Mouse (Mus musculus) layer of hippocampus, postnatal 10 days (tissue): Measurements from ENCODE around the gene Entpd5. TPM values are rescaled to one million over a fixed set of nuclear protein-coding genes. Genes with fewer than 3 reads are reported as not detected.

Experiments used
- DNase-seq, 2 experiments: peaks; one replicate each; pipeline ENCODE4 v3.0.0; 2021; ENCODE audit warnings: low spot score in 2 of 2
- total RNA-seq, 2 experiments: library from RNA; stranded (reverse); gene quantifications; 2 replicates each; pipeline ENCODE4 v1.2.3; 2021

The Entpd5 gene
- total RNA-seq, 2 experiments from 2014 or later, result 22.0 to 25.1 TPM

DNA sequence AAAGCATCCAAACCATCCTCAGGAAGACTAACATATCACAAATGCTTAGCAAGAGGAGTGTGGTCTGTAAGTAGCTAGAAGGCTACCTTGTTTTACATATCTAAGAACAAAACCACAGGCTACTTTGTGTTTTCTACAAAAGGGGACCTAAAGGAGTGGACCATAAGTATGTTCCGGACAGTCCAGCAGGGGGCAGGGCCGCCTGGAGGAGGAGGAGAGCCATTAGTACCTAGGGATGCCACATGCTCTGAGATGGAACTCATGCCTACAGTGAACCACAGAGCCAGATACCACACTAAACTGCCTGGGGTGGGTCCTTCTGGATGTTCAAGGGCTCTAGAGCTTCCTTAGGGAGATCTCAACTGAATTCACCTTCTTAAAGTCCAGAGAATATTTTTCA, 61.6 kb downstream of the Entpd5 start:
- no peak for DNase-seq

DNA sequence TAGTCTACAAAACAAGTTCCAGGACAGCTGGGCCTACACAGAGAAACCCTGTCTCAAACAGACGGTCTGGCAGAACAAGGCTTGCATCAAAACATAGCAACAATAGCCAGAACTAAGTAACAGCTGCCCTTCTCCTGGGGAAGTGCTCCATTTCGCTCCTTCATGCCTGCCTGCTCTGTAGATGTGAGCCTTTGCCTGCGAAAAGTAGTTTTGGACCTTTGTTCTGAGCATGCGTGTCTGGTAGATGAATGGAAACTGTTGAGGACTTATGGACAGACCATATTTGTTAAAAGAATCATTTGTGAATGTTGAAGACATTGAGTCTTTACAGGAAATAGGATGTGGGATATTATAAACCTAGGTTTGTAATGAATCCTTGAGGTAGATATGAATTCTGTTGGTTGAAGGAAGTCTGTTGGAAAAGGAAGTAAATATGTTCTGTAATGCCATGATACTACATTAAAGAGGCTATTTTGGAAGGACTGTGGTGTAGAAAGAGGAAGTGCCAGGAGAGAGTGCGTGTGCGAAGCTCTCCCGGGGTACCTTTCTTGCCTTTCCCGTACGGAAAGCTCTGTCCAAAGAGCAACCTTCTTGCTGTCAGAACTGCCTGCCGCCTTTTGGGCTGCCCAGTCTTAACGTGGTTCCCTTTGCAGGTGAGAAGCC, 71.7 kb downstream of the Entpd5 start:
- DNase-seq, result no peak

DNA sequence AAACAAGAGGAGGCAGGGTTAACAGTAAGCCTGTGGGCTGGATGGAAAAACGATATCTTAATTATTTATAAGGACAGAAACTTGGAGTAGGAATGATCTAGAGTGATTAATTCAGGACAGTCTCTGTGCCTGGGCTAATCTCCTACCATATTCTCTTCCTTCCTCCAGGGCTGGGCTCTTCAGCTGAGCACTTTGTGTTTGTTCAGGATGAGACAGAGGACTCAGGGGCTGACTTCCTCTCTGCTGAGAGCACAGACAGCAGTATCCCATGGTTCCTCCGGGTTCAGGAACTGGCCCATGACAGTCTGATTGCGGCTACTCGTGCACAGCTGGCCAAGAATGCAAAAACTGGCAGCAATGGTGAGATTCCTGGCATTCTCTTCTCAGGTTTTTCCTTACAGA, 81.7 kb downstream of the Entpd5 start:
- DNase-seq, result no peak

Other genes starting within 250 kb of the Entpd5 start
- gene Elmsan1, start 190.1 kb downstream of the Entpd5 start, total RNA-seq, result 10 to 100 TPM; 13.3 to 13.5 TPM
- gene Ptgr2, start 123.8 kb downstream of the Entpd5 start, total RNA-seq, result 10 to 100 TPM; 29.1 to 34.5 TPM
- 10 to 100 TPM; 35.7 to 41.9 TPM for gene Zfp410, start 92.2 kb downstream of the Entpd5 start, total RNA-seq
- 10 to 100 TPM; 26.2 to 28.3 TPM for gene Coq6, start 47.4 kb downstream of the Entpd5 start, total RNA-seq
- 10 to 100 TPM in 1 of 2 experiments, 1 to 10 TPM in 1; 9.4 to 10.5 TPM for gene Fam161b, start 47.2 kb downstream of the Entpd5 start, total RNA-seq
- 1 to 10 TPM; 6.8 to 8.7 TPM for gene Bbof1, start within 50 bp of the Entpd5 start, total RNA-seq
- gene Rnf113a2, start 8.2 kb upstream of the Entpd5 start, total RNA-seq, result 10 to 100 TPM; 12.0 to 14.5 TPM
- 10 to 100 TPM; 38.2 to 40.3 TPM for gene Aldh6a1, start 42.0 kb upstream of the Entpd5 start, total RNA-seq
- 10 to 100 TPM; 15.4 to 17.7 TPM for gene Lin52, start 42.4 kb upstream of the Entpd5 start, total RNA-seq
- under 1 TPM; 0.11 to 0.27 TPM for gene Vsx2, start 160.7 kb upstream of the Entpd5 start, total RNA-seq
- gene Abcd4, start 208.4 kb upstream of the Entpd5 start, total RNA-seq, result 10 to 100 TPM; 11.7 to 13.2 TPM
- gene Vrtn, start 232.0 kb upstream of the Entpd5 start, total RNA-seq, result not detected